Mouse (Mus musculus) bone marrow, adult 2 months (tissue): ENCODE data around the gene Stxbp6. TPM values are rescaled to one million over a fixed set of nuclear protein-coding genes. Genes with fewer than 3 reads are reported as not detected.

ENCODE experiments used
- H3K27ac ChIP-seq: fragments of 200-500 bp; 2 replicates; pipeline ENCODE4 v1.5.1; 2012; ENCODE audit warnings: low read depth, mild to moderate bottlenecking, control low read depth, inconsistent platforms, low read length; ENCODE audit not compliant: control insufficient read depth, poor library complexity, insufficient read depth
- H3K4me1 ChIP-seq: fragments of 200-500 bp; 2 replicates; pipeline ENCODE4 v1.6.1; 2011; ENCODE audit warnings: low read length; ENCODE audit not compliant: control insufficient read depth, insufficient read depth
- H3K4me3 ChIP-seq: fragments of 200-500 bp; replicated peaks from 2 replicates; pipeline ENCODE3; 2011; ENCODE audit warnings: mild to moderate bottlenecking, low read depth, low read length, control low read depth; ENCODE audit not compliant: control insufficient read depth
- CTCF ChIP-seq: fragments of 200-500 bp; IDR thresholded peaks from 2 replicates; pipeline ENCODE4 v1.5.1; 2011; ENCODE audit warnings: low read length, control low read depth; ENCODE audit not compliant: control insufficient read depth, insufficient read depth
- POLR2A ChIP-seq: fragments of 200-500 bp; IDR thresholded peaks from 2 replicates; pipeline ENCODE4 v1.6.1; 2011; ENCODE audit warnings: low read depth, mild to moderate bottlenecking, control low read depth, low read length, borderline replicate concordance; ENCODE audit not compliant: control insufficient read depth
- WGBS: fragments of 180-500 bp; shearing (Covaris S2); methylation state at CpG from one replicate; pipeline ENCODE4 v1.1.7; 2018; 5-methylcytosine and 5-hydroxymethylcytosine counted together
- polyA plus RNA-seq: library from polyadenylated mRNA; stranded (reverse); fragments of >200 nt; gene quantifications from 2 replicates; pipeline ENCODE4 v1.2.4, GENCODE M21; 2011; ENCODE audit warnings: low replicate concordance; ENCODE audit not compliant: missing spikeins, insufficient read depth, insufficient read length

Stxbp6 gene
- polyA plus RNA-seq, 1 experiment = 1.3 TPM

DNA sequence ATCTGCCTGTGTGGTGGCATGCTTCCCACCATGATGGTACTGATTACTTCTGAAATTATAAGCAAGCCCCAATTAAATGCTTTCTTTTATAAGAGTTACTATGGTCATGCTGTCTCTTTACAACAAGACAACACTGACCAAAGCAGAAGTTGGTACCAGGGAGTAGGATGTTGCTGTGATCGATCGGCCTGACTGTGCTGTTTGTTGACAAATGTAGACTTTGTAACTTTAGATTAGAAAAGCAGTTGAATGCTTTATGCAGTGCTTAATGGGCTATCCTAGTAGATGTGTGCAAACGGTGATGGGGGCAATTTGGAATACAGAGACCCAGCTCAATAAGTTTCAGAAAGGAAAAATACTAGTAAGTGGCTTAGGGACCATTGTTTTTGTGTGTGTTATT, 77.6 kb downstream of the Stxbp6 start:
- 82% methylated on average over 3 of the region's 3 CpGs for WGBS
- H3K4me1 ChIP-seq = no peaks in the 10 kb centered on the region; the same call in 1 of the 2 replicates
- H3K27ac ChIP-seq = no peak overlapping the region
- TF ChIP-seq CTCF = no peak
- no peak for TF ChIP-seq POLR2A
- no peak overlapping the region for H3K4me3 ChIP-seq

DNA sequence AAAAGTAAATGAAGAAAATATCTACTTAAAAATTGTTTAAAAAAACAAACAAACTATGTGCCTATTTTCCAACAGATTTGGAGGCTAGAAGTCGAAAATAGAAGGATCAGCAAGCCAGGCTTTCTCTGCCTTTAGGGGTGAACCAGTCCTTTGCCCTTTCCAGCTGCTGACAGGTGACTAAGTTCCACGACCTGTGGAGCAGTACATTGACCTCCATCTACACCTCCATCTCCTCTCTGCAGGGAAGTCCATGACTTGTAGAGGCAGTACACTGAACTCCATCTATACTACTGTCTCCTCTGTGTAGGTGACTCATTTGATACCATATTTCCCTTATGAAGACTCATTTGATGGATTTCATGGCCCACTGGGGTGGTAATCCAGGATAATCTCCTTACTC, 78.2 kb downstream of the Stxbp6 start:
- H3K27ac ChIP-seq = no peak overlapping the region
- WGBS = 75% methylated on average over 2 of the region's 2 CpGs

GRCm38 (mm10) chr12:44993391-44993790, 81.1 kb downstream of the Stxbp6 start:
- Histone ChIP-seq H3K4me3 (no peak overlapping the region), H3K4me1 (no peaks in the 10 kb centered on the region), H3K27ac (no peak overlapping the region)
- TF ChIP-seq CTCF = no peak
- TF ChIP-seq POLR2A = no peak
- 33% methylated on average over 3 of the region's 3 CpGs for WGBS

More for the DNA sequence above, 78.2 kb downstream of the Stxbp6 start:
- no peak overlapping the region for H3K4me3 ChIP-seq
- no peaks in the 10 kb centered on the region; the same call in 1 of the 2 replicates for H3K4me1 ChIP-seq
- no peak for TF ChIP-seq CTCF
- no peak for TF ChIP-seq POLR2A

DNA sequence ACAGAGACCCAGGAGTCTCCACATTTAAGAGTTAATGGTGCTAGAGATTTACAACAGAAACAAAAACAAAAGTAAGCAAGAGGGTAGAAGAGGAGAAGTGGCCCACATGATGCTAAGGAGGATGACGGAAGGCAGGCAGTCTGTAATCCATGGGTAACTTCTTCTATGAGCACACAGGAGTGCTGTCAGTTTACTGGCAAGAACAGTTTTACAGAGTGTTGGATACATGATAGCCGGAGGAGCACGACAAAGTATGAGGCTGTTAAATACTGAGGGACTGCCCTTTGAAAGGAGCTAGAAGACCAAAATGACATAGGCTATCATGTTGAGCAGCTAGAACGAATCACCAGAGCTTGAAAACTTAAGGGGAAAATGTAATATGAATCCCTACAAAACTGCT, 81.7 kb downstream of the Stxbp6 start:
- H3K4me1 ChIP-seq = no peaks in the 10 kb centered on the region
- no peak for TF ChIP-seq POLR2A
- no peak for TF ChIP-seq CTCF
- 78% methylated on average over 4 of the region's 4 CpGs for WGBS
- H3K4me3 ChIP-seq = no peak overlapping the region
- H3K27ac ChIP-seq = no peak overlapping the region

DNA sequence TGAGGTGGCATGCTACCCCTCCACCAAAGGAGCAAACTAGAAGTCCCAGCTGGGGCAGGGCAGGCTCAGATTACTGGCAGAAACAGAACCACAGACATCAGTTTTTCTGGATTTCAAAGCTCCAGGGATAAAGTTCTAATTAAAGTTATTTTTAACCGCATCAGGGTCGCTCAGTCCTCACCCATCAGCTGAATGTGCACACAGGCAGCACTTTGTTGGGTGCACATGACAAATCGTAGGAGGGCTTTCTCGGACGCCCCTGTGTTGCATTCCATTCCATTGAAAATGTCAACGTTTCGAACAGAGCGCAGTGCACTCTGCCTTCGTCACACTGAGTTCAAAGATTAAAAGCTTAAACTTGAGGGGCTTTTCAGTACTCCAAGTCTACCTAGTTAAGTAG, 84.1 kb downstream of the Stxbp6 start:
- Histone ChIP-seq H3K4me1 (no peaks in the 10 kb centered on the region), H3K27ac (no peak overlapping the region), H3K4me3 (no peak overlapping the region)
- 87% methylated on average over 9 of the region's 9 CpGs for WGBS
- TF ChIP-seq POLR2A (no peak), CTCF (no peak)

DNA sequence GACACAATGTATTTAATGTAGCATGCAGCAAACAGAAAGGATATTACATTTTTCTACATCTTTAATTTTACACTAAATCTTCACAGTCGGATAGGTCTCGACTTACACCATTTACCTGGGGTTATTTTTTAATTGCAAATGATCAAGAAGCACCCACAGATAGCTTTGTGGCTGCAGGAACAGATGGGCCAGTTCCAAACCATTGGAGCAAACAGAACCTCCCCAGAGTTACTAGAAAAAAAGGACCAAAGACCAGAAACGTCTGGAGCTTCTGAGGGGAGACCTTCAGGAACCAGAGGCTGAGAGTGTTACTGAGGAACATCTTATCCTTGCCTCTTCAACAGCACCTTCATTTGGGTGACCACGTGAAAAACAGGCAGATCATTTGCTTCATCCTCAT, 85.5 kb downstream of the Stxbp6 start:
- Histone ChIP-seq H3K4me3 (no peak overlapping the region), H3K27ac (no peak overlapping the region), H3K4me1 (no peaks in the 10 kb centered on the region)
- no peak for TF ChIP-seq CTCF
- no peak for TF ChIP-seq POLR2A
- 69% methylated on average over 4 of the region's 4 CpGs for WGBS

DNA sequence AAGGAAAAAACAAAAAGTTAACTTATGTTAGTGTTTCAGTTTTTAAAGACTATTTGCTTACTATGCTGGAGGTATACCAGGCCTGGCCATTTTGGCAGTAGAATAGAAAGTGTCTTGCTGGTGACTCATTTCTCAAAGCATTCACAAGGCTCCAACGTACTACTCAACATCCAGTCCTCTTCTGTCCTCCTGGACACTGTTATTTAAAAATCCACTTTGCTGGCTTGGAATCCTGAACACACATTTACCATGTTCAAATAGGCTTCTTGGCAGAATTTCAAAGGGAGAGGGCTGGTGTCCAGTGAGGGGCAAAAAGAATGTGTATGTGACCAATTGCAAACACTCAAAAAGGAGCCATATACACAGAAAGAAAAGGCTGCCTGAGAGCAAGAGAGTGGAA, 86.7 kb downstream of the Stxbp6 start:
- no peak for TF ChIP-seq POLR2A
- no peak for TF ChIP-seq CTCF
- H3K4me3 ChIP-seq = no peak overlapping the region
- 76% methylated on average over 1 of the region's 1 CpGs for WGBS
- no peak overlapping the region for H3K27ac ChIP-seq
- H3K4me1 ChIP-seq = no peaks in the 10 kb centered on the region

GRCm38 (mm10) chr12:44979316-44979848, 95.1 kb downstream of the Stxbp6 start:
- WGBS = 76% methylated on average over 5 of the region's 5 CpGs
- Histone ChIP-seq H3K4me3 (no peak overlapping the region), H3K27ac (no peak overlapping the region), H3K4me1 (no peaks in the 10 kb centered on the region)
- TF ChIP-seq POLR2A = no peak
- TF ChIP-seq CTCF = no peak

DNA sequence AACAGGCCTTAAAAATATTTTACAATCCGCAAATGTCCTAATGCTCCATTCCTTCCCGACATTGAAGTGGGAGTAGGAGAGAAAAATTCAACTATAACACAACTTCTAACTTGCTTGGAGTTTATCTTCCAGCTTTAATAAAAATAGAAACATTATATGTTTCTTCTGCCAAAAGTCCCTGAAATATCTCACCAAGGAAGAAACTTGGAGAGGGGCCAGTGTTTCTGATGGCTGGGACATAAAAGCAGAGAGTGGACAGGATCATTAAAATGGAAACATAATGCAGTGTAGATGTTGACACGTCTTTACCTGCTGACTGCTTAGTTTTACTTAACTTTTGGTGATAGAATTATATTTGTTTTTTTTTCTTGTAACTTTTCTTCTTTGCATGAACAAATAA, 99.2 kb downstream of the Stxbp6 start:
- TF ChIP-seq POLR2A = no peak
- no peak for TF ChIP-seq CTCF
- H3K27ac ChIP-seq = no peak overlapping the region
- H3K4me3 ChIP-seq = no peak overlapping the region
- 83% methylated on average over 3 of the region's 3 CpGs for WGBS
- H3K4me1 ChIP-seq = no peaks in the 10 kb centered on the region
